Comparison of ENCODE assay signal across 8 mouse cellular contexts in genomic region chr2:104849991-104850359, GRCm38 (mm10). TPM values are rescaled to one million over a fixed set of nuclear protein-coding genes. Genes with fewer than 3 reads are reported as not detected.
DNase-seq lines count a peak whose midpoint lies in the region; ATAC-seq and TF ChIP-seq lines count a peak whose summit lies in the region.

No protein-coding gene starts in this region.

- H3K9ac ChIP-seq in hindbrain, embryonic 16.5 days (ENCODE audit: low read depth, low read length): peak overlapping the region; percentile 63
- H3K9ac ChIP-seq in midbrain, embryonic 15.5 days: no peak overlapping the region

- WGBS in kidney, adult 2 months: 48% methylated on average over 3 of the region's 3 CpGs
- 68% methylated on average over 3 of the region's 3 CpGs for WGBS in hindbrain, embryonic 16.5 days
- 66% methylated on average over 3 of the region's 3 CpGs for WGBS in midbrain, embryonic 15.5 days

- no peak for DNase-seq in kidney, adult 2 months
- no peak for DNase-seq in kidney, postnatal 10 days
- DNase-seq in adipocyte (ENCODE audit: low spot score): peak; percentile 36
- no peak for DNase-seq in adrenal gland, adult (ENCODE audit: inconsistent age in 2 of 2, low spot score in 1 of 2)
- DNase-seq in ovary, adult 18-20 months (ENCODE audit: low spot score): no peak

- H3K36me3 ChIP-seq in kidney, adult 2 months (ENCODE audit: control insufficient read depth, insufficient read depth, low read length): no peaks in the 10 kb centered on the region
- H3K36me3 ChIP-seq in hindbrain, embryonic 16.5 days (ENCODE audit: control insufficient read depth, insufficient read depth, low read length): no peaks in the 10 kb centered on the region
- H3K36me3 ChIP-seq in midbrain, embryonic 15.5 days (replicated peaks): no peaks in the 10 kb centered on the region

- no peak for ATAC-seq in hindbrain, embryonic 16.5 days
- peak; percentile 28; the same call in 1 of the 2 replicates for ATAC-seq in midbrain, embryonic 15.5 days (replicated peaks)
- no peak for ATAC-seq in megakaryocyte-erythroid progenitor cell, adult 5-6 weeks (replicated peaks; ENCODE audit: low FRiP score, low TSS enrichment, poor library complexity, severe bottlenecking)

- H3K4me2 ChIP-seq in hindbrain, embryonic 16.5 days (ENCODE audit: low read length): peak overlapping the region; percentile 100
- H3K4me2 ChIP-seq in midbrain, embryonic 15.5 days: peak overlapping the region; percentile 94

- H3K4me1 ChIP-seq in kidney, adult 2 months (ENCODE audit: control insufficient read depth, insufficient read depth, low read length): 0 out of 2 replicates have a peak, but pooled peaks cover 3% of the 10 kb centered on the region
- peaks cover 7% of the 10 kb centered on the region; the same call in 1 of the 2 replicates for H3K4me1 ChIP-seq in hindbrain, embryonic 16.5 days (ENCODE audit: control insufficient read depth, insufficient read depth, low read depth, low read length)
- peaks cover 3% of the 10 kb centered on the region; the same call in 1 of the 2 replicates for H3K4me1 ChIP-seq in midbrain, embryonic 15.5 days

- H3K27me3 ChIP-seq in kidney, adult 2 months (replicated peaks; ENCODE audit: control insufficient read depth, insufficient read depth, low read length): no peaks in the 10 kb centered on the region
- H3K27me3 ChIP-seq in hindbrain, embryonic 16.5 days (replicated peaks; ENCODE audit: control insufficient read depth, insufficient read depth, low read length): peaks cover 3% of the 10 kb centered on the region; the same call in 1 of the 2 replicates
- peaks cover 4% of the 10 kb centered on the region for H3K27me3 ChIP-seq in midbrain, embryonic 15.5 days (replicated peaks)

- H3K9me3 ChIP-seq in hindbrain, embryonic 16.5 days (ENCODE audit: control insufficient read depth, low read length): no peaks in the 10 kb centered on the region
- H3K9me3 ChIP-seq in midbrain, embryonic 15.5 days: no peaks in the 10 kb centered on the region

- no peak overlapping the region for H3K27ac ChIP-seq in kidney, adult 2 months (ENCODE audit: insufficient read depth, low read depth, low read length)
- H3K27ac ChIP-seq in hindbrain, embryonic 16.5 days (ENCODE audit: low read depth, low read length): no peak overlapping the region
- H3K27ac ChIP-seq in midbrain, embryonic 15.5 days: no peak overlapping the region

- no peak for TF ChIP-seq POLR2A in kidney, adult 2 months (IDR thresholded peaks at IDR 0.05; ENCODE audit: low read depth, low read length)

- H3K4me3 ChIP-seq in kidney, adult 2 months (ENCODE audit: insufficient read depth, low read depth, low read length): peak overlapping the region; percentile 74
- peak overlapping the region; percentile 63 for H3K4me3 ChIP-seq in hindbrain, embryonic 16.5 days (ENCODE audit: low read length)
- peak overlapping the region; percentile 50 for H3K4me3 ChIP-seq in midbrain, embryonic 15.5 days

- no peak for TF ChIP-seq CTCF in kidney, adult 2 months (conservative IDR thresholded peaks at IDR 0.05; ENCODE audit: insufficient read depth, insufficient read length, low read depth, low read length)

RNA-seq across cellular contexts. Expression of gene Prrg4, which starts 0.3 kb away (rescaled TPM):
- 1.1 and 1.6 TPM in 2 replicates for polyA plus RNA-seq in kidney, adult 2 months (2012; rRNA removed)
- polyA plus RNA-seq in hindbrain, embryonic 16.5 days (2015; fragmentation: Nextera tagmentation; extraction: Ambion mirVana): 0.69 and 0.84 TPM in 2 replicates
- polyA plus RNA-seq in midbrain, embryonic 15.5 days (2015; fragmentation: Nextera tagmentation; extraction: Ambion mirVana): 0.40 and 0.44 TPM in 2 replicates
- total RNA-seq in megakaryocyte-erythroid progenitor cell, adult 5-6 weeks (2014; fragmentation: Nextera tagmentation): 1.3 TPM in 2 replicates
- total RNA-seq in megakaryocyte-erythroid progenitor cell, adult 5-6 weeks (2017): 5.2 and 13.1 TPM in 2 replicates

RNA-seq across cellular contexts. Expression of gene Ccdc73, which starts 17.6 kb away (rescaled TPM):
- polyA plus RNA-seq in kidney, adult 2 months (2012; rRNA removed): 1.9 and 2.5 TPM in 2 replicates
- polyA plus RNA-seq in hindbrain, embryonic 16.5 days (2015; fragmentation: Nextera tagmentation; extraction: Ambion mirVana): 5.9 and 6.9 TPM in 2 replicates
- polyA plus RNA-seq in midbrain, embryonic 15.5 days (2015; fragmentation: Nextera tagmentation; extraction: Ambion mirVana): 4.4 and 5.2 TPM in 2 replicates
- total RNA-seq in megakaryocyte-erythroid progenitor cell, adult 5-6 weeks (2014; fragmentation: Nextera tagmentation): not detected in 2 replicates
- 13.9 TPM in 1 of 2 replicates, not detected in the other for total RNA-seq in megakaryocyte-erythroid progenitor cell, adult 5-6 weeks (2017)

RNA-seq across cellular contexts. Expression of gene Qser1, which starts 33.4 kb away (rescaled TPM):
- 4.4 and 5.0 TPM in 2 replicates for polyA plus RNA-seq in kidney, adult 2 months (2012; rRNA removed)
- 5.3 and 6.7 TPM in 2 replicates for polyA plus RNA-seq in hindbrain, embryonic 16.5 days (2015; fragmentation: Nextera tagmentation; extraction: Ambion mirVana)
- 6.5 and 7.1 TPM in 2 replicates for polyA plus RNA-seq in midbrain, embryonic 15.5 days (2015; fragmentation: Nextera tagmentation; extraction: Ambion mirVana)
- total RNA-seq in megakaryocyte-erythroid progenitor cell, adult 5-6 weeks (2014; fragmentation: Nextera tagmentation): 23.7 and 28.0 TPM in 2 replicates
- total RNA-seq in megakaryocyte-erythroid progenitor cell, adult 5-6 weeks (2017): 3.8 and 12.6 TPM in 2 replicates
